Mouse (Mus musculus): Measurements from ENCODE around the gene Mad1l1.
A peak's percentile ranks its signal among the peaks of the same experiment; 100 is the strongest.
"Not testable (repeated sequence)": the region's sequence is repeated elsewhere in the genome, so short reads cannot be mapped to it uniquely, and the experiment has no call there.

Mad1l1 gene

DNA sequence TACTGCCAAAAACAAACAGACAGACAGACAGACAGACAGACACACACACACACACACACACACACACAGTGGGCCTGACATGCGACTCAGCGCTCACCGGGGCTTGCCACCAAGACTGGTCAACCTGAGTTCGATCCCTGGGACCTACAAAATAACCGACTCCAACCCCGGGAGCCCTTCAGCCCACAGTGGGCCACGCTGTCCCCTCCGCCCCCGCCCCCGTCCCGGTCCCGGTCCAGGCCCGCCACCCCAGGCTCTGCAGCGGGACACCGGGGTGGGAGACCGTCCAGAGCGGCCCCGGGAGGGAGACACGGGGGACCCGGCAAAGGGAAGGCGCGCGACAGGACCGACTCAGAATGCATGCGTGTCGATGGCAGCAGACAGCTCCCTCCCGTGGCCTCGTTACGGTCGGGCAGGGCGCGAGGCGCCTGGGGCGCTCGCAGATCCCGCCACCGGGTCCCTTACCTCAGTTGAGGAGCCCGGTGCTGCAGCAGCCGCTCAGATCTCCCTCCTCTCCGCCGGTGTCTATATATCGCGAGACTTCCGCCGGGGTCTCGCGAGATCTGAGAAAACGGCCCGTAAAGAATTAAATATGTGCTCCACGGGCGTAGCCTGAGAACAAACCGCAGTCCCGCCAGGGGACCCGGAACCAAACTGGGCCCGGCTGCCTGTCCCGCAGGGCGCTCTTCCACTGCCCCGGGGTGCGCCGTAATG, at the start of gene Mad1l1, which contains the start of gene Nudt1:
Gene Mad1l1, minus strand, starts transcription at position 511 of the 714 bp plus-strand sequence.
Gene Nudt1, plus strand, starts transcription at position 615 of the 714 bp plus-strand sequence.
- DNase-seq (ENCODE audit: low read depth, low spot score) = peak; percentile 97

- DNase-seq (ENCODE audit: low read depth, low spot score) = no peak
These were observed 49.3 kb upstream of the Mad1l1 start for GRCm38 (mm10) chr5:140370446-140371254.

DNA sequence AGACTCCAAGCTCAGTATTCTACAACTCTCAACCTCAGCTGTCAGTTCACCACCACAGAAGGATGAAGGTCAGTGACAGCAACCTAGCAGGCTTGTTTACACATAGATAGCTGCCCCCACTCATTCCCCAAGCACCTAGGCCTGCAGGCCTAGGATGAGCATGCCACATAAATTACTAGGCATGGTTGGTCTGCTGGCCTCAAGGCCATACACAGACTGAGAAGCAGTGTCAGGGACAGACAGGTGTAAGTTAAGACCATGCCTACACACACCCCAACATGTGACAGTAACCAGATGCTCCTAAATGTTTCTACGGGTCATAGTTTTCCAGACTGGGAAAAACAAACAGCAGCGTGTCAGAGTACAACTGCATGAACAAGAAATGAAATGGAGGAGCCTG, 48.1 kb upstream of the Mad1l1 start:
- no peak for DNase-seq (ENCODE audit: low read depth, low spot score)

GRCm38 (mm10) chr5:140368926-140369325, 47.6 kb upstream of the Mad1l1 start:
- no peak for DNase-seq (ENCODE audit: low read depth, low spot score)

DNA sequence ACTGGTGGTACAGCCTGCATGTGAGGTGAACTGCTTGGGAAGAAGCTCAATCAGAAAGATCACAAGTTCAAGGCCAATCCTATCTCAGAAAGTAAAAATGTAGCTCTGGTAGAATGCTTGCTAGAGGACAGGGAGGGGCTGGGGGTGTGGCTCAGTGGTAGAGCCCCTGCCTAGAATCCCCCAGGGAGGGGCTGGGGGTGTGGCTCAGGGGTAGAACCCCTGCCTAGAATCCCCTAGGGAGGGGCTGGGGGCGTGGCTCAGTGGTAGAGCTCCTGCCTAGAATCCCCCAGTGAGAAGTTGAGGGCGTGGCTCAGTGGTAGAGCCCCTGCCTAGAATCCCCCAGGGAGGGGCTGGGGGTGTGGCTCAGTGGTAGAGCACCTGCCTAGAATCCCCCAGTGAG, 46.8 kb upstream of the Mad1l1 start:
- DNase-seq (ENCODE audit: low read depth, low spot score) = not testable (repeated sequence)

- DNase-seq (ENCODE audit: low read depth, low spot score) = no peak
These were observed 43.1 kb upstream of the Mad1l1 start for GRCm38 (mm10) chr5:140364415-140364814.

GRCm38 (mm10) chr5:140359930-140360674, 38.8 kb upstream of the Mad1l1 start:
- no peak for DNase-seq (ENCODE audit: low read depth, low spot score)

- no peak for DNase-seq (ENCODE audit: low read depth, low spot score)
These were observed 36.1 kb upstream of the Mad1l1 start for GRCm38 (mm10) chr5:140357466-140357865.

- no peak for DNase-seq (ENCODE audit: low read depth, low spot score)
These were observed 34.6 kb upstream of the Mad1l1 start for GRCm38 (mm10) chr5:140355934-140356333.

- no peak for DNase-seq (ENCODE audit: low read depth, low spot score)
These were observed 31.0 kb upstream of the Mad1l1 start for GRCm38 (mm10) chr5:140352352-140352751.

DNA sequence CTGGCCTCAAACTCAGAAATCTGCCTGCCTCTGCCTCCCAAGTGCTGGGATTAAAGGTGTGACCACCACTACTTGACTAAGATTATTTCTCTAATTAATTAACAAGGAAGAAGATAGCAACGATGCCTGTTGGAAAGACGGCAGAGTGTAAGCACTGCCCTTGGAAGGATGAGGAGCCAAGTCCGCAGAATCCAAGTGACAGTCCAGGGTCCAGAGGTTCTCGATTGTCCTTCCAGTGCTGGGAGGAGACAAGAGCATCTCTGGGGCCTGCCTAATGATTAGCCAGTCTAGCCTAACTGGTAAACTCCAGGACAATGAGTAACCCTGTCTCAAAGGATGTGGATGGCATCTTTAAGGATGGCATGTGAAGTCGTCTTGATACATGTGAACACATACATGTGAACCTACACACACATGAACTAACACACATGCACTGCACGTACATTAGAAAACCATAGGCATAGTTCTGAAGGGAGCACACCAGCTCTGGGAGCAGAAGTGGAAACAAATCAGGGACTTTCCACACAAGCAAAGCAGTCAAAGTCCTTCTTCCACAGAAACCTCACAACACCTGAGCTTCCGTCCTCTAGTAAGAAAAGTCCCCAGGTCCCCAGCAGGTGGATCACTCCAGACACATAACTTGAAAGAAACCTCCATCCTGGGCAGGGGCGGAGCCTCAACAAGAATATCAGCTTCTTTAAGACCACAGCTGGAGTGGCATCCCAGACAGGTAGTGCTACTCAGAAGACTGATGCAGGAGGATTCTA, 29.6 kb upstream of the Mad1l1 start:
- DNase-seq (ENCODE audit: low read depth, low spot score) = no peak

- no peak for DNase-seq (ENCODE audit: low read depth, low spot score)
These were observed 28.5 kb upstream of the Mad1l1 start for GRCm38 (mm10) chr5:140349882-140350281.

GRCm38 (mm10) chr5:140346050-140346449, 24.7 kb upstream of the Mad1l1 start:
- DNase-seq (ENCODE audit: low read depth, low spot score) = no peak

- peak; percentile 24 for DNase-seq (ENCODE audit: low read depth, low spot score)
These were observed 23.9 kb upstream of the Mad1l1 start for GRCm38 (mm10) chr5:140345244-140345643.

- DNase-seq (ENCODE audit: low read depth, low spot score) = no peak
These were observed 21.5 kb upstream of the Mad1l1 start for GRCm38 (mm10) chr5:140342880-140343279.

DNA sequence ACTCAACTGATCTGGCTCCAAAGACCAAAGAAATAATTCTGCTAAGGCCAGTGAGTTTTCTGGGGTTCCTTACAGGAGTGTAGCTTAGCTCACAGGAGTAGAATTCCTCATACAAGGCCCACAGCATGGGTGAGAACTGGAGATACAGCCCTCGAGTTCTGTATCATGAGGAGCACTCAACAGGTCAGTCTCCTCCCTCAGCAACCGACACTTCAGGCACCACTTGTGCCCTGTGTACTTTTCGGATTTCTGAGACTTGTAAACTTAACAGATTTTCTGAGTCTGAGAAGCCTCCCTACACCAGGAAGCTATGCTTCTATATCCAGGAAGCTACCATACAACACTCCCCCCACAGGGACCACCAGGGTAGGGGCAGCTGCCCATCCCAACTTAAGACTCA, 18.5 kb upstream of the Mad1l1 start:
- DNase-seq (ENCODE audit: low read depth, low spot score) = no peak

DNA sequence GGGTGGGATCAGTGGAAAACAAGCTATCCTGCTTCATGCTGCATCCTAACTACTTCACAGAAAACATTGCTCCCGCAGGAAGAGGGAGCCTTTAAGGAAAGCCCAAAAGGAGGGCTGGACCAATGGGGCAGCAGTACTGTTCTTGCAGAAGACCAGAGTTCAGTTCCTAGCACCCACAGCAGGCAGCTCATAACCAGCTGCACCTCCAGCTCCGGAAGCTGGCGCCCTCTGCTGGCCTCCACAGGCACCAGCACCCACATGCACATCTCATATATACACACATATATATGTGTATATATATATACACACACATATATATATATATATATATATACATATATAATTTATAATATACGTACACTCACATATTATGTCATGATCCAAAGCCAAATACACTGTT, 17.4 kb upstream of the Mad1l1 start:
- DNase-seq (ENCODE audit: low read depth, low spot score) = no peak

GRCm38 (mm10) chr5:140336680-140337079, 15.3 kb upstream of the Mad1l1 start:
- DNase-seq (ENCODE audit: low read depth, low spot score) = peak; percentile 55

GRCm38 (mm10) chr5:140333631-140334030, 12.3 kb upstream of the Mad1l1 start:
- peak; percentile 73 for DNase-seq (ENCODE audit: low read depth, low spot score)

- peak; percentile 29 for DNase-seq (ENCODE audit: low read depth, low spot score)
These were observed 11.2 kb upstream of the Mad1l1 start for GRCm38 (mm10) chr5:140332519-140332918.
